Mouse (Mus musculus) midbrain, embryonic 10.5 days (tissue): ENCODE measurements around the gene Cacna1e. TPM values are rescaled to one million over a fixed set of nuclear protein-coding genes. Genes with fewer than 3 reads are reported as not detected.

Source experiments
- DNase-seq: peaks from one replicate; pipeline ENCODE4 v3.0.0-alpha.2; 2017; ENCODE audit warnings: low spot score
- H3K27ac ChIP-seq: fragments of 300-500 bp; sonication (generic); replicated peaks from 2 replicates; pipeline ENCODE4 v1.5.1; 2016; ENCODE audit warnings: mild to moderate bottlenecking
- H3K27me3 ChIP-seq: fragments of 300-500 bp; sonication (generic); 2 replicates; pipeline ENCODE4 v1.6.1; 2016; ENCODE audit warnings: low read depth, mild to moderate bottlenecking; ENCODE audit not compliant: poor library complexity, severe bottlenecking
- H3K36me3 ChIP-seq: fragments of 300-500 bp; sonication (generic); 2 replicates; pipeline ENCODE4 v1.6.1; 2016; ENCODE audit warnings: mild to moderate bottlenecking, moderate library complexity
- H3K4me1 ChIP-seq: fragments of 300-500 bp; sonication (generic); 2 replicates; pipeline ENCODE4 v1.6.1; 2016
- H3K4me3 ChIP-seq: fragments of 300-500 bp; sonication (generic); 2 replicates; pipeline ENCODE4 v1.5.1; 2016; ENCODE audit warnings: mild to moderate bottlenecking, moderate library complexity
- H3K9me3 ChIP-seq: fragments of 300-500 bp; sonication (generic); replicated peaks from 2 replicates; pipeline ENCODE4 v1.6.1; 2016; ENCODE audit warnings: mild to moderate bottlenecking
- WGBS: fragments of 180-500 bp; shearing (Covaris S2); methylation state at CpG from one replicate; pipeline ENCODE4 v1.1.7; 2016; 5-methylcytosine and 5-hydroxymethylcytosine counted together
- polyA plus RNA-seq: library from polyadenylated mRNA; unstranded; fragments of >200 nt; fragmentation: Nextera tagmentation; extraction: Ambion mirVana; gene quantifications from 2 replicates; pipeline ENCODE4 v1.2.1, GENCODE M21; 2016

The Cacna1e gene
- polyA plus RNA-seq, 1 experiment from 2014 or later: 1.3 TPM

GRCm38 (mm10) chr1:154794518-154794951, 89.8 kb downstream of the Cacna1e start:
- WGBS: 89% methylated on average over 8 of the region's 8 CpGs
- no peak overlapping the region for H3K27ac ChIP-seq

GRCm38 (mm10) chr1:154791544-154792174, 92.6 kb downstream of the Cacna1e start:
- Histone ChIP-seq H3K27ac (no peak overlapping the region), H3K4me1 (peaks cover 5% of the 10 kb centered on the region; the same call in 1 of the 2 replicates), H3K4me3 (no peak overlapping the region), H3K27me3 (no peaks in the 10 kb centered on the region), H3K9me3 (no peaks in the 10 kb centered on the region), H3K36me3 (no peaks in the 10 kb centered on the region)
- 82% methylated on average over 13 of the region's 13 CpGs for WGBS
- no peak for DNase-seq

More at GRCm38 (mm10) chr1:154794518-154794951, 89.8 kb downstream of the Cacna1e start:
- Histone ChIP-seq H3K4me3 (no peak overlapping the region), H3K27me3 (no peaks in the 10 kb centered on the region), H3K36me3 (no peaks in the 10 kb centered on the region), H3K4me1 (no peaks in the 10 kb centered on the region; the same call in 1 of the 2 replicates), H3K9me3 (no peaks in the 10 kb centered on the region)
- DNase-seq: no peak

GRCm38 (mm10) chr1:154788491-154788890, 95.8 kb downstream of the Cacna1e start:
- Histone ChIP-seq H3K27me3 (peaks cover 24% of the 10 kb centered on the region), H3K4me3 (no peak overlapping the region), H3K36me3 (no peaks in the 10 kb centered on the region), H3K27ac (no peak overlapping the region), H3K4me1 (peaks cover 21% of the 10 kb centered on the region), H3K9me3 (no peaks in the 10 kb centered on the region)
- WGBS: 85% methylated on average over 4 of the region's 4 CpGs
- DNase-seq: no peak

- no peak overlapping the region for H3K4me3 ChIP-seq
- H3K36me3 ChIP-seq: no peaks in the 10 kb centered on the region
- 14% methylated on average over 5 of the region's 5 CpGs for WGBS
- peaks cover 21% of the 10 kb centered on the region for H3K4me1 ChIP-seq
- H3K27ac ChIP-seq: no peak overlapping the region
- H3K9me3 ChIP-seq: no peaks in the 10 kb centered on the region
- peaks cover 28% of the 10 kb centered on the region for H3K27me3 ChIP-seq
- peak; percentile 80 for DNase-seq
Observed at GRCm38 (mm10) chr1:154788069-154788468, 96.2 kb downstream of the Cacna1e start.

GRCm38 (mm10) chr1:154787418-154787817, 96.9 kb downstream of the Cacna1e start:
- WGBS: 59% methylated on average over 5 of the region's 5 CpGs
- no peaks in the 10 kb centered on the region for H3K9me3 ChIP-seq
- peaks cover 21% of the 10 kb centered on the region for H3K4me1 ChIP-seq
- no peaks in the 10 kb centered on the region for H3K36me3 ChIP-seq
- peaks cover 32% of the 10 kb centered on the region for H3K27me3 ChIP-seq
- DNase-seq: no peak
- no peak overlapping the region for H3K4me3 ChIP-seq
- no peak overlapping the region for H3K27ac ChIP-seq

GRCm38 (mm10) chr1:154786243-154786669, 98.0 kb downstream of the Cacna1e start:
- H3K27ac ChIP-seq: no peak overlapping the region
- peaks cover 32% of the 10 kb centered on the region for H3K27me3 ChIP-seq
- peaks cover 21% of the 10 kb centered on the region for H3K4me1 ChIP-seq
- WGBS: 7% methylated on average over 4 of the region's 4 CpGs
- no peaks in the 10 kb centered on the region for H3K36me3 ChIP-seq
- DNase-seq: peak; percentile 75
- no peaks in the 10 kb centered on the region for H3K9me3 ChIP-seq
- no peak overlapping the region for H3K4me3 ChIP-seq

GRCm38 (mm10) chr1:154784862-154785261, 99.4 kb downstream of the Cacna1e start:
- no peak overlapping the region for H3K27ac ChIP-seq
- H3K9me3 ChIP-seq: no peaks in the 10 kb centered on the region
- H3K4me3 ChIP-seq: no peak overlapping the region
- H3K27me3 ChIP-seq: peaks cover 32% of the 10 kb centered on the region
- no peak for DNase-seq
- WGBS: 39% methylated on average over 12 of the region's 12 CpGs
- H3K4me1 ChIP-seq: peaks cover 21% of the 10 kb centered on the region
- H3K36me3 ChIP-seq: no peaks in the 10 kb centered on the region

- Histone ChIP-seq H3K4me1 (peaks cover 20% of the 10 kb centered on the region), H3K27ac (no peak overlapping the region), H3K4me3 (no peak overlapping the region), H3K27me3 (peaks cover 32% of the 10 kb centered on the region), H3K9me3 (no peaks in the 10 kb centered on the region), H3K36me3 (no peaks in the 10 kb centered on the region)
- DNase-seq: no peak
- WGBS: 95% methylated on average over 1 of the region's 1 CpGs
Observed at GRCm38 (mm10) chr1:154783521-154783920, 100.8 kb downstream of the Cacna1e start.

GRCm38 (mm10) chr1:154779908-154780514, 104.3 kb downstream of the Cacna1e start:
- Histone ChIP-seq H3K9me3 (no peaks in the 10 kb centered on the region), H3K36me3 (no peaks in the 10 kb centered on the region), H3K27me3 (peaks cover 23% of the 10 kb centered on the region), H3K4me1 (peaks cover 6% of the 10 kb centered on the region; the same call in 1 of the 2 replicates), H3K4me3 (no peak overlapping the region), H3K27ac (no peak overlapping the region)
- no peak for DNase-seq
- whole genome bisulfite sequencing: 82% methylated on average over 11 of the region's 11 CpGs

GRCm38 (mm10) chr1:154776344-154776743, 108.0 kb downstream of the Cacna1e start:
- H3K36me3 ChIP-seq: no peaks in the 10 kb centered on the region
- no peak overlapping the region for H3K4me3 ChIP-seq
- no peaks in the 10 kb centered on the region for H3K27me3 ChIP-seq
- H3K9me3 ChIP-seq: no peaks in the 10 kb centered on the region
- H3K27ac ChIP-seq: no peak overlapping the region
- H3K4me1 ChIP-seq: peaks cover 2% of the 10 kb centered on the region; the same call in 1 of the 2 replicates
- 76% methylated on average over 4 of the region's 4 CpGs for WGBS
- DNase-seq: no peak

GRCm38 (mm10) chr1:154774468-154774867, 109.8 kb downstream of the Cacna1e start:
- WGBS: 93% methylated on average over 3 of the region's 3 CpGs

GRCm38 (mm10) chr1:154771111-154771510, 113.2 kb downstream of the Cacna1e start:
- no peak overlapping the region for H3K4me3 ChIP-seq
- peaks cover 13% of the 10 kb centered on the region for H3K4me1 ChIP-seq
- H3K9me3 ChIP-seq: no peaks in the 10 kb centered on the region
- H3K27ac ChIP-seq: no peak overlapping the region
- H3K27me3 ChIP-seq: no peaks in the 10 kb centered on the region
- no peak for DNase-seq
- H3K36me3 ChIP-seq: no peaks in the 10 kb centered on the region

More at GRCm38 (mm10) chr1:154774468-154774867, 109.8 kb downstream of the Cacna1e start:
- H3K27me3 ChIP-seq: no peaks in the 10 kb centered on the region
- DNase-seq: no peak
- peaks cover 13% of the 10 kb centered on the region for H3K4me1 ChIP-seq
- no peak overlapping the region for H3K27ac ChIP-seq
- no peaks in the 10 kb centered on the region for H3K9me3 ChIP-seq
- no peak overlapping the region for H3K4me3 ChIP-seq
- H3K36me3 ChIP-seq: no peaks in the 10 kb centered on the region

- peak; percentile 36 for DNase-seq
- 39% methylated on average over 3 of the region's 3 CpGs for WGBS
Observed at GRCm38 (mm10) chr1:154770542-154770941, 113.8 kb downstream of the Cacna1e start.

More at GRCm38 (mm10) chr1:154770542-154770941, 113.8 kb downstream of the Cacna1e start:
- Histone ChIP-seq H3K27ac (no peak overlapping the region), H3K27me3 (no peaks in the 10 kb centered on the region), H3K36me3 (no peaks in the 10 kb centered on the region), H3K4me1 (peaks cover 13% of the 10 kb centered on the region), H3K4me3 (no peak overlapping the region), H3K9me3 (no peaks in the 10 kb centered on the region)
